Mouse (Mus musculus): ENCODE data around the gene Phldb2. TPM values are rescaled to one million over a fixed set of nuclear protein-coding genes. Genes with fewer than 3 reads are reported as not detected.

The Phldb2 gene
- polyA plus RNA-seq, 1 experiment from 2014 or later, result 77.8 TPM

GRCm38 (mm10) chr16:45742615-45743476 is 210.6 kb downstream of the Phldb2 start, which contains the start of gene Abhd10:
TSS of gene Abhd10 (minus strand) at chr16:45742955.
- Histone ChIP-seq H3K27ac (peak within 1 kb of the TSS; percentile 91), H3K4me2 (replicated peaks) (peak within 1 kb of the TSS; percentile 54), H3K9ac (peak within 1 kb of the TSS; percentile 79), H3K4me3 (peak within 1 kb of the TSS; percentile 78), H3K27me3 (no peaks in the 10 kb centered on the region), H3K9me3 (no peaks in the 10 kb centered on the region), H3K4me1 (peaks cover 12% of the 10 kb centered on the region; the same call in 1 of the 2 replicates), H3K36me3 (peaks cover 4% of the 10 kb centered on the region; the same call in 1 of the 2 replicates)
- ATAC-seq (ENCODE audit: insufficient number of reproducible peaks, insufficient read depth, low FRiP score, low TSS enrichment), result peak; percentile 95
- WGBS, result 1% methylated on average over 47 of the region's 51 CpGs

- H3K4me2 ChIP-seq (replicated peaks), result no peak overlapping the region
- H3K9ac ChIP-seq, result no peak overlapping the region
- ATAC-seq (ENCODE audit: insufficient number of reproducible peaks, insufficient read depth, low FRiP score, low TSS enrichment), result no peak
- no peak overlapping the region for H3K27ac ChIP-seq
- WGBS, result 83% methylated on average over 8 of the region's 8 CpGs
- H3K27me3 ChIP-seq, result no peaks in the 10 kb centered on the region
- peaks cover 37% of the 10 kb centered on the region for H3K36me3 ChIP-seq
- H3K4me1 ChIP-seq, result peaks cover 3% of the 10 kb centered on the region; the same call in 1 of the 2 replicates
- no peak overlapping the region for H3K4me3 ChIP-seq
- no peaks in the 10 kb centered on the region for H3K9me3 ChIP-seq
These were observed 215.5 kb downstream of the Phldb2 start for GRCm38 (mm10) chr16:45737880-45738279.

- Histone ChIP-seq H3K4me3 (no peak overlapping the region), H3K4me2 (replicated peaks) (no peak overlapping the region), H3K27ac (no peak overlapping the region), H3K36me3 (peaks cover 45% of the 10 kb centered on the region), H3K9ac (no peak overlapping the region), H3K4me1 (peaks cover 3% of the 10 kb centered on the region; the same call in 1 of the 2 replicates), H3K9me3 (no peaks in the 10 kb centered on the region), H3K27me3 (no peaks in the 10 kb centered on the region)
- no peak for ATAC-seq (ENCODE audit: insufficient number of reproducible peaks, insufficient read depth, low FRiP score, low TSS enrichment)
- 93% methylated on average over 3 of the region's 3 CpGs for WGBS
These were observed 216.7 kb downstream of the Phldb2 start for GRCm38 (mm10) chr16:45736724-45737123.

DNA sequence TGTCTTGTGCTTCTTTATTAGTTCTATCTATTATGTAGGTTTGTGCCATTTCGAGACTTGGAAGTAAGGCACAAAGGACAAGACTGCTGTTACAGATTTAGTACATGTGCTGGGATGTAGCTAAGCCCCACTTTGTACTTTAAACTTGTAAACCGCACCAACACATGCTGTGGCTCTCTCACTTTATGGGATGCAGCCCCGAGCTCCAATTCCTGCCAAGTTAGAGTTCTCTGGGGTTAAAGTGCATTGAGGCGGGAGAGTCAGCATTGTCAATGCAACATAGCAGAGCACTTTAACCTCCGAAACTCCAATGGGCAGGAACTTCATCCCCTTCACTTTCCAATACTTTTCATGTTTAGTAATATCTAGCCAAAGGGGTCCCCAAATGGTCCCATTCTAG is 224.2 kb downstream of the Phldb2 start:
- peaks cover 41% of the 10 kb centered on the region for H3K36me3 ChIP-seq
- 88% methylated on average over 5 of the region's 5 CpGs for WGBS

DNA sequence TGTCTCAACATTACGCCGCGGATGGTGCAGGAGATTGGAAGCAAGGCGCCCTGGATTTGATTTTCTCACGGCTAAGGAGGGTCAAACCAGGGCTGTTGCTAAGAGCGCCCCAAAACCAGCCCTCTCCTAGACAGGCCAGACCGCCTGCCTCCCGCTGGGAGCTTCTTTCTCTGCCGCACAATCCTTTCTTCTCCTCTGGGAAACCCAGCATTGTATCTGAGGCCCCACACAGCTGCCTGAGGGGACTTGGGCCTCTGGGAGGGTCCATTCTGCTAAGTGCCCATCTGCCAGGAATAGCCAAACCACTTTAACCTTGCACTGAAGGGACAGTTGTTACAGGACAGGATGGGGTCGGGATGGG is 228.7 kb downstream of the Phldb2 start:
- peaks cover 13% of the 10 kb centered on the region; the same call in 1 of the 2 replicates for H3K4me1 ChIP-seq
- H3K9me3 ChIP-seq, result no peaks in the 10 kb centered on the region
- peak overlapping the region; percentile 60 for H3K4me3 ChIP-seq
- H3K36me3 ChIP-seq, result peaks cover 16% of the 10 kb centered on the region
- no peaks in the 10 kb centered on the region for H3K27me3 ChIP-seq
- under 1% methylated on average over 10 of the region's 10 CpGs for WGBS
- ATAC-seq (ENCODE audit: insufficient number of reproducible peaks, insufficient read depth, low FRiP score, low TSS enrichment), result peak; percentile 71
- H3K4me2 ChIP-seq (replicated peaks), result peak overlapping the region; percentile 87
- H3K27ac ChIP-seq, result peak overlapping the region; percentile 78; the same call in 1 of the 2 replicates
- H3K9ac ChIP-seq, result peak overlapping the region; percentile 77

More for the DNA sequence above, 224.2 kb downstream of the Phldb2 start:
- Histone ChIP-seq H3K27ac (no peak overlapping the region), H3K4me3 (no peak overlapping the region), H3K9ac (no peak overlapping the region), H3K4me2 (replicated peaks) (no peak overlapping the region), H3K27me3 (no peaks in the 10 kb centered on the region), H3K9me3 (no peaks in the 10 kb centered on the region), H3K4me1 (peaks cover 7% of the 10 kb centered on the region; the same call in 1 of the 2 replicates)
- no peak for ATAC-seq (ENCODE audit: insufficient number of reproducible peaks, insufficient read depth, low FRiP score, low TSS enrichment)

DNA sequence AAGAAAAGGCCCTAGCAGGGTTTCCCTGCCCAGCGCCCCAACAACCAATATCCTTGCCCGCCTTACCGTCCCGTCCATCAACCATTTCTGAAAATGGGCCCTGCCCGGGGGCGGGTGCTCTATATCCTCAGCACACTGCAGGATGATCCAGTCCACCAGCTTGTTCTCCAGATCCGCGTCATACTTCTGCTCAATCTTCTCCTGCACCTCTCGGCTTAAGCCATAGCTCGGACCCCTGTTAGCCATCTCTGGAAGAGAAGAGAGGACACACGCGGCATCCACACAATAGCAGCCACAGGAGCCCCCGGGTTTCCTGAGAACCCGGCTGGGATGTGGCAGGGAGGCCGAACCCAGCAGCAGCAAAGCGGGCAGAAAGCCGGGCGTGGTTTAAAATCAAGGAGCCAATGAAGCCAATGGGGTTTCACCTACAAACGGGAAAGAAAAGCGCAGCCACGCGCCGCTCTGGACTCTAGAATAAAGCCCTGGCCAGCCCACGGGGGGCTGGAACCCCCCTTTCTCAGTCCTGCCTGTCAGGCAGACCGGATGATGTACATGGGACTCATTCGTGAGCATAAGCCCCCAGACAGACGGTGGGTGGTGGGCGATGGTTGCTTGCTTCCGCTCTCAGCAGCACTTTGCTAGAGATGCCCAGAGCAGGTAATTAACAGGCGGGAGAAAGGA is 229.2 kb downstream of the Phldb2 start, which contains the start of gene Tagln3:
Tagln3 (minus strand) TSS at position 548 of the 681 bp plus-strand sequence.
- under 1% methylated on average over 30 of the region's 30 CpGs for WGBS
- H3K4me1 ChIP-seq, result peaks cover 13% of the 10 kb centered on the region; the same call in 1 of the 2 replicates
- peak within 1 kb of the TSS; percentile 60 for H3K4me3 ChIP-seq
- H3K27ac ChIP-seq, result peak within 1 kb of the TSS; percentile 78
- no peaks in the 10 kb centered on the region for H3K9me3 ChIP-seq
- H3K36me3 ChIP-seq, result peaks cover 11% of the 10 kb centered on the region
- H3K9ac ChIP-seq, result peak within 1 kb of the TSS; percentile 77
- peak; percentile 72 for ATAC-seq (ENCODE audit: insufficient number of reproducible peaks, insufficient read depth, low FRiP score, low TSS enrichment)
- H3K4me2 ChIP-seq (replicated peaks), result peak within 1 kb of the TSS; percentile 87
- no peaks in the 10 kb centered on the region for H3K27me3 ChIP-seq

DNA sequence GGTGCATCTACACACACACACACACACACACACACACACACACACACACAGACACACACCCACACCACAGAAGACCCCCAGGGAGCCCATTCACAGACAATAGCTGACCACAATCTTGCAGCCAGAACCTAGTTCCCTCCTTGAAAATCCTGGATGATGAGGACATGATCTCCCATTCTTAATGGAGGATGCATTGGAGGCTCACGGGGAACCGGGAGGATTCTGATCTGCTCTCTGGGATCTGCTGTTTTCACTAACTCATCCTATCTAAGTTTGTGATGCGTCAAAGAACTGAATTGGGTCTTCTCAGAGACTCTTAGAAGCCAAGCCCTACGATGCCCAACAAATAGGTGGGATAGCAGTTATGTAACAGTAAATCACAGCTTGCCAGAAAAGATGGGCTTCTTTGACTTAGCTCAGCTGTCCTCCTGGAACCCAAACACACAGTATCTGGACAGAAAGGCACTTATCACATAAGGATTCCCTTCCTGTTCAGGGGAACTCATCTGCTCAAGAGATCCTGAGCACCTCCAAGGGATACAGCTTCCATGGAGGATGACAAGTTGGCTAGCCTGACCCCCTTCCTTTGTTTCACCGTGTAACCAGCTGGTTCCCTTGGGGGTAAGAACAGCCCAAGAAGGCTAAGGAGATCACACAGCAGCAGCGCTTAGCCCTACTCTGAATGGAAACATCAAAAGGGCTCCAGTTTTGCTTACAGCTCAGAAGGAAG is 230.1 kb downstream of the Phldb2 start:
- H3K9me3 ChIP-seq, result no peaks in the 10 kb centered on the region
- ATAC-seq (ENCODE audit: insufficient number of reproducible peaks, insufficient read depth, low FRiP score, low TSS enrichment), result no peak
- H3K4me1 ChIP-seq, result peaks cover 13% of the 10 kb centered on the region; the same call in 1 of the 2 replicates
- peak overlapping the region; percentile 60 for H3K4me3 ChIP-seq
- peak overlapping the region; percentile 78; the same call in 1 of the 2 replicates for H3K27ac ChIP-seq
- whole genome bisulfite sequencing, result 50% methylated on average over 6 of the region's 6 CpGs
- H3K27me3 ChIP-seq, result no peaks in the 10 kb centered on the region
- H3K4me2 ChIP-seq (replicated peaks), result peak overlapping the region; percentile 87
- peak overlapping the region; percentile 77 for H3K9ac ChIP-seq
- H3K36me3 ChIP-seq, result peaks cover 7% of the 10 kb centered on the region

GRCm38 (mm10) chr16:45722460-45722951 is 230.9 kb downstream of the Phldb2 start:
- no peak overlapping the region for H3K9ac ChIP-seq
- ATAC-seq (ENCODE audit: insufficient number of reproducible peaks, insufficient read depth, low FRiP score, low TSS enrichment), result no peak; the same call in 1 of the 2 replicates
- 69% methylated on average over 3 of the region's 3 CpGs for whole genome bisulfite sequencing

DNA sequence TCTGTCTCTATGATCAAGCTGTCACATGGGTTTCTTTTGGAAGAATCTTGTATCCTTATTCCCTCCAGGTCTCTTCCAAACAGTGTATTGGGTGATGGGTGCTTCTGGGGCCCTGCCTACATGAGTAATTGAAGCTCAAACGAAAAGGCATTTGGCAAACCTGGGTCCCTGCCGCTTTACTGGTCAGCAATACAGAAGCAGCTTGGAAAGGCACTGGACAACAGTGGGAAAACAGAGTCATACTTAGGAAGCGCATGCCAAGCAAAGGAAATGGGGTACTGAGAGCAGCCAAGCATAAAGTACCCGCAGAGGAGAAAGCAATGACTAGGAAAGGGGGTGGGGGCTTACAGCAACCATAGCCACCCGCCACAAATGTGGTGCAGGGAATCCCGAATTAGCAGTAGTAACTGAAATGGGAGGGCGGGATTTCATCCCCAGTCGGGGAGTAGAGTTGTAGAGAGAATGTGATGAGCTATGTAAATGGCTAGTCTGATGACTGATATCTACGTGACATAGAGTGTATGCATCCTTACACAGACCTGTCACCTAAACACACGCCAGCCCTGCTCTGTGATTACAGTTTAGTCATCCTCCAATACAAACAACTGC is 233.3 kb downstream of the Phldb2 start:
- no peak overlapping the region for H3K27ac ChIP-seq
- H3K4me3 ChIP-seq, result no peak overlapping the region
- H3K4me2 ChIP-seq (replicated peaks), result no peak overlapping the region
- H3K9me3 ChIP-seq, result no peaks in the 10 kb centered on the region
- peaks cover 14% of the 10 kb centered on the region for H3K36me3 ChIP-seq
- no peak for ATAC-seq (ENCODE audit: insufficient number of reproducible peaks, insufficient read depth, low FRiP score, low TSS enrichment)
- H3K27me3 ChIP-seq, result no peaks in the 10 kb centered on the region
- 86% methylated on average over 10 of the region's 10 CpGs for WGBS
- H3K4me1 ChIP-seq, result peaks cover 13% of the 10 kb centered on the region; the same call in 1 of the 2 replicates
- no peak overlapping the region for H3K9ac ChIP-seq

More at GRCm38 (mm10) chr16:45722460-45722951, 230.9 kb downstream of the Phldb2 start:
- Histone ChIP-seq H3K27ac (no peak overlapping the region), H3K27me3 (no peaks in the 10 kb centered on the region), H3K4me3 (peak overlapping the region; percentile 60), H3K36me3 (peaks cover 9% of the 10 kb centered on the region), H3K9me3 (no peaks in the 10 kb centered on the region), H3K4me1 (peaks cover 13% of the 10 kb centered on the region; the same call in 1 of the 2 replicates), H3K4me2 (replicated peaks) (peak overlapping the region; percentile 87)

GRCm38 (mm10) chr16:45718296-45718695 is 235.1 kb downstream of the Phldb2 start:
- WGBS, result 91% methylated on average over 4 of the region's 4 CpGs
- H3K4me2 ChIP-seq (replicated peaks), result no peak overlapping the region
- H3K9me3 ChIP-seq, result no peaks in the 10 kb centered on the region
- H3K9ac ChIP-seq, result no peak overlapping the region
- no peak overlapping the region for H3K4me3 ChIP-seq
- no peaks in the 10 kb centered on the region for H3K27me3 ChIP-seq
- peaks cover 15% of the 10 kb centered on the region for H3K36me3 ChIP-seq
- no peak for ATAC-seq (ENCODE audit: insufficient number of reproducible peaks, insufficient read depth, low FRiP score, low TSS enrichment)
- H3K27ac ChIP-seq, result no peak overlapping the region
- H3K4me1 ChIP-seq, result peaks cover under 1% of the 10 kb centered on the region; the same call in 1 of the 2 replicates
